In the genomic region with DNA sequence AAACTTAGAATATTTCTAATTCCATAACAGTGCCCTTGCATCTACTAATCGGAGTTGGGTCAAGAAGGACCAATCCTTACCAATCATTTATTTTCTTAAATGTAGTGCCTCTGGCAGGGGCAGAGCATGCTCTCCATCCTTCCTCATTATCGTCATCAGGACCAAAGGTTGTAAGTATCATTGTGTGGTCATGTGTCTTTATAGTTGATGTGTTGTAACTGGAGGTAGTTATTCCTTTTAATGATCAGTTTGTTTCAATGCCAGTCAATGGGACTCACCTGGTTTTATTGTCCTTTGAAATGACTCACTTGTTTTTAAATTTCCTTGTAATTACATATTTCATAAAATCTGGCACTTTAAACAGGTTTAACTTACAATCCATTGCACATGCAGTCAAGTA, we compare ENCODE assay signal across 33 mouse cellular contexts.
"Had no signal": no experiment of that assay in that cellular context is flagged by ENCODE, and none has a peak within 500 bp of the region (broad histone marks: within the 10 kb centered on the region; RNA-seq: fewer than 3 reads in every experiment).

No protein-coding gene starts in this region.

- H3K27me3 ChIP-seq: heart, embryonic 12.5 days; heart, embryonic 13.5 days; heart, embryonic 15.5 days; hindbrain, embryonic 12.5 days; hindbrain, embryonic 13.5 days; hindbrain, embryonic 15.5 days; kidney, embryonic 15.5 days had no signal

- H3K4me2 ChIP-seq: heart, embryonic 11.5 days; heart, embryonic 12.5 days; heart, embryonic 13.5 days; heart, embryonic 15.5 days; hindbrain, embryonic 12.5 days; hindbrain, embryonic 13.5 days; hindbrain, embryonic 14.5 days; hindbrain, embryonic 15.5 days; kidney, embryonic 15.5 days had no signal

- H3K4me3 ChIP-seq: heart, embryonic 10.5 days; heart, embryonic 12.5 days; heart, embryonic 13.5 days; heart, embryonic 15.5 days; hindbrain, embryonic 10.5 days; hindbrain, embryonic 12.5 days; hindbrain, embryonic 13.5 days; hindbrain, embryonic 15.5 days; kidney, embryonic 15.5 days; layer of hippocampus, adult 2 months; left cerebral cortex, adult 2 months had no signal

- H3K27ac ChIP-seq: heart, embryonic 10.5 days; heart, embryonic 13.5 days; heart, embryonic 15.5 days; hindbrain, embryonic 10.5 days; hindbrain, embryonic 12.5 days; hindbrain, embryonic 13.5 days; hindbrain, embryonic 14.5 days; hindbrain, embryonic 15.5 days; hindbrain, postnatal 0 days; kidney, embryonic 15.5 days; kidney, postnatal 0 days; layer of hippocampus, adult 2 months; left cerebral cortex, adult 2 months had no signal

- H3K4me1 ChIP-seq: heart, embryonic 10.5 days; heart, embryonic 12.5 days; heart, embryonic 13.5 days; heart, embryonic 15.5 days; hindbrain, embryonic 10.5 days; hindbrain, embryonic 12.5 days; hindbrain, embryonic 13.5 days; hindbrain, embryonic 15.5 days; kidney, embryonic 15.5 days had no signal

- ATAC-seq: hindbrain, embryonic 16.5 days; hindbrain, postnatal 0 days; inflammation-experienced regulatory T-cells, adult 6 months had no signal

- H3K9me3 ChIP-seq: heart, embryonic 10.5 days; heart, embryonic 12.5 days; heart, embryonic 13.5 days; heart, embryonic 15.5 days; hindbrain, embryonic 10.5 days; hindbrain, embryonic 12.5 days; hindbrain, embryonic 13.5 days; hindbrain, embryonic 15.5 days; kidney, embryonic 15.5 days had no signal

- H3K36me3 ChIP-seq: heart, embryonic 10.5 days; heart, embryonic 12.5 days; heart, embryonic 13.5 days; heart, embryonic 15.5 days; hindbrain, embryonic 10.5 days; hindbrain, embryonic 12.5 days; hindbrain, embryonic 13.5 days; hindbrain, embryonic 15.5 days; kidney, embryonic 15.5 days had no signal

- H3K9ac ChIP-seq: heart, embryonic 12.5 days; heart, embryonic 13.5 days; heart, embryonic 15.5 days; hindbrain, embryonic 12.5 days; hindbrain, embryonic 13.5 days; hindbrain, embryonic 14.5 days; hindbrain, embryonic 15.5 days; kidney, embryonic 15.5 days had no signal

- DNase-seq: heart, postnatal 10 days; heart, postnatal 14 days; heart, postnatal 36 days; heart, postnatal 4 days; kidney, adult 11 months; kidney, adult 18-20 months; kidney, adult 2 months; kidney, adult 8-10 months; kidney, adult 9 months; kidney, postnatal 10 days; kidney, postnatal 14 days; kidney, postnatal 25 days; kidney, postnatal 36 days; kidney, postnatal 4 days; layer of hippocampus, adult 9-11 months; layer of hippocampus, postnatal 36 days had no signal
